Mouse (Mus musculus) neural tube, embryonic 10.5 days (tissue): ENCODE results near the gene Dennd1b.

ENCODE experiments used
- DNase-seq: peaks from one replicate; pipeline ENCODE4 v3.0.0-alpha.2; 2017; ENCODE audit warnings: low spot score; ENCODE audit errors: extremely low spot score

Dennd1b gene

DNA sequence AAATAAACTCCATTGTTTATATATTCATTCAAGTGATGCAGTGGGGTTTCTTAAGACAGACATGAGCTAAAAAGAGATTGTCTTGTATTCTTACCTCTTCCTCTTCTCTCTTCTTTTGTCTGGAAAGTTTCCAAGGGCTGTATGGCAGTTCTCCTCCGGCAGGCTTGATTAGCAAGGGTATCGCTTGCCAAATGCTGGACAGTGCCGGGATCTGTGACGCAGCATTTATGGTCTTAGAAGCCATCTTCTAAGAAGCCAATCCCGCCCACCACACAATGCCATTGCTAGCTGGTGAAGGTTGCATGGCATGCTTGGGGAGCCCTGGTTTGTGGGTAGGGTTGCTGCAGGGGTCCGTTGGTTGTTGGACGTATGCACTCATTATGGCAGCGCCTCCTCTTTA lies 115.8 kb downstream of the Dennd1b start:
- no peak for DNase-seq

- no peak for DNase-seq
Measured at GRCm38 (mm10) chr1:139079523-139079922, 116.3 kb downstream of the Dennd1b start.

- DNase-seq: no peak
Measured at GRCm38 (mm10) chr1:139080517-139081386, 117.5 kb downstream of the Dennd1b start.

GRCm38 (mm10) chr1:139083382-139083781 lies 120.1 kb downstream of the Dennd1b start:
- no peak for DNase-seq

DNA sequence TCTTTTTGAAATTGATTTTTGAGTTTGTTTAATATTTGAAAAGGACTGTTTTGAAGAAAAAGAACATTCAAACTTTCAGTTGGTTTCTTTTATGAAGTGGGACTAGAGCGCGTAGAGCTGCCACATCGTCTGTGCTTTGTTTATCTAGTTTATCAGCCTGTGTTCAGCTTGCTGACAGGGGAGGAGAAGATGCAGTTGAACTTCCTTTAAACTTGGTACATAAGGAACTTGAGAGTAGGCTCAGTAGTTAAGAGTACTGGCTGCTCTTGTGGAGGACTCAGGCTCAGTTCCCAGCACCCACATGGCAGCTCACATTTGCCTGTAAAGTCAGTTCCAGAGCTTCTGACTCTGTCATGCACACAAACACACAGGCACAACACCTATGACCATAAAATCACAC lies 124.3 kb downstream of the Dennd1b start:
- no peak for DNase-seq

GRCm38 (mm10) chr1:139090744-139091143 lies 127.5 kb downstream of the Dennd1b start:
- no peak for DNase-seq

GRCm38 (mm10) chr1:139091701-139092100 lies 128.5 kb downstream of the Dennd1b start:
- no peak for DNase-seq

GRCm38 (mm10) chr1:139092144-139092543 lies 128.9 kb downstream of the Dennd1b start:
- DNase-seq: no peak

GRCm38 (mm10) chr1:139092722-139093121 lies 129.5 kb downstream of the Dennd1b start:
- no peak for DNase-seq

DNA sequence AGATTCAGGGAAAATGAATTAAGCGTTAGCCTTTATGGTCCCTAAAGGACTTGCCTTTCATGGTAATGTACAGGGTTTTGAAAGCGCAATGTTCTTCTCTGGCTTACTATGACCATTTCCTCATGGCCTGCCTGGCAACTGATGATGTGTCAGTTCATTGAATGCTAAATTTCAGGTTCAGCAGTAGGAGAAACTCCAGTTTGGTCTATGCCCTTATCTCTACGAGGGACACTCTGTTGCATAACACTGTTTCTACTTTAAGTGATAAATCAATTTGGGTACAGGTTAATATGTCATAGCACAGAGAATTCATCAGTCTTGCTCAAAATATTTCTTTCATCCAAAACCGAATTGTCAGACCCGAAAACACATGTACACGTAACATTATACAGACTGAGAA lies 133.1 kb downstream of the Dennd1b start:
- no peak for DNase-seq

DNA sequence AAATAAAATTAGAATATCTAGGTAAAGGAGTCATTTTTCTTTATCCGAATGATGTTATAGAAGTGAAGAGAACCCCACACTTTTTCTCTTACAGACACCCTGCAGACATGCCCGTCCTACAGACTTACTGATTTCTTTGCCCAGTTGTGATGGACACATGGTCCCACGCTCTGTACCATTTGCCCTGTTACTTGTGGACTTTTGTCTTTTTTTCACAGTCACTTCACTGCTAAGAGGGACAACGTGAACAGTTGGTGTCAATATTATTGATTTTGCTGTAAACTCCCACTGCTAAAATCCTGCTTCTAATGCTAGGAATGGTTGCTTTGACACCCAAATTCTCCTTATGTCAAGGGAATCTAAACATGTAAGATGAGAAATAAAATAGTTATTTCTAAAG lies 134.9 kb downstream of the Dennd1b start:
- DNase-seq: no peak

- no peak for DNase-seq
Measured at GRCm38 (mm10) chr1:139101725-139102124, 138.5 kb downstream of the Dennd1b start.

DNA sequence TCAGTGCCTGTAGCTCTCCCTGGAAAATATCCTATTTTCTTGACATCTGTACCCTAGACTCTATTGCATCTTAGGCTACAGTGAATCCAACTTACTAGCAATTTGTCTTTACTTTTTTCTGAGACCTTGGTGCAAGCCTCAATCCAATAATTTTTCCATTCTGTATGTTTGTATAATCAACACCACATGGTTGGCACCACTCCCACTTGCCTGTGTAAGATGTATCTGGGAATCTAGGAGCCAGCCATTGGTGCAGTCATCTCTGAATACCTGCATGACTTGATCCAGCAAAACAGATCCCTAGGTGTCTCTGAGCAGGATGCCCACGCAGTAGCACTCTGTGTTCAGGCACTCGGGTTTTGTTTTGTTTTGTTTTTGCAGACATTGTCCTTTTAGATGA lies 145.0 kb downstream of the Dennd1b start:
- DNase-seq: no peak

DNA sequence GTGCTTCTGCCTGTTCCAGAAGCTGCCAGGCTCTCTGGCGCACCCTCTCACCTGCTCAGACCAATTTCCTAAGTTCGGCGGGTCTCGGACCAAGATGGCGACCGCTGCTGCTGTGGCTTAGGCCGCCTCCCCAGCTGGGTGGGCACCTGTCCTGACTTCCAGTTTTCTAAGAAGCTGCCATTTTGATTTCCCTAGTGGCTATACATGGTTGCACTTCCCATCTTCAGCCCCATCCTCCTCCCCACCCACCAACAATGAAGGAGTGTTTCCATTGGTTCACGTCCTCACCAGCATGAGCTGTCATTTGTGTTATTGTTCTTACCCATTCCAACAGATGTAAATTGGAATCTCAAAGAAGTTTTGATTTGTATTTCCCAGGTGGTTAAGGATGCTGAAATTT lies 159.4 kb downstream of the Dennd1b start:
- no peak for DNase-seq

GRCm38 (mm10) chr1:139139644-139140043 lies 176.4 kb downstream of the Dennd1b start:
- DNase-seq: no peak

DNA sequence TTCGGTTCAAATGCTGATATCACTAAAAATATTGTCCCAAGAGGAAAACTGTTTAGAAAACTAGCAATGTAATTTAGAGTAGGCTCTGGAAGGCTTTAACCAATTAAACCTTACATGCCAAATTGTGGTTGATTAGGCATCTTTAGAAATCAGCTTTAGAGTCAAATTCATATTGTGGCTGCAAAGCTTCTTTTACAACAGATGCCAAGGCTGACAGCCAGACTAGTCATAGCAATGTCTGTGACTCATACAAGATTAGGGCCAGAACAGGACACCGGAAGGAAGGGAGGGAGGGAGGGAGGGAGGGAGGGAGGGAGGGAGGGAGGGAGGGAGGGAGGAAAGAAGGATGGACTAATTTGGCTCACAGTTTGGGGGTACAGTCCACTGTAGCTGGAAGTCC lies 182.3 kb downstream of the Dennd1b start:
- no peak for DNase-seq

DNA sequence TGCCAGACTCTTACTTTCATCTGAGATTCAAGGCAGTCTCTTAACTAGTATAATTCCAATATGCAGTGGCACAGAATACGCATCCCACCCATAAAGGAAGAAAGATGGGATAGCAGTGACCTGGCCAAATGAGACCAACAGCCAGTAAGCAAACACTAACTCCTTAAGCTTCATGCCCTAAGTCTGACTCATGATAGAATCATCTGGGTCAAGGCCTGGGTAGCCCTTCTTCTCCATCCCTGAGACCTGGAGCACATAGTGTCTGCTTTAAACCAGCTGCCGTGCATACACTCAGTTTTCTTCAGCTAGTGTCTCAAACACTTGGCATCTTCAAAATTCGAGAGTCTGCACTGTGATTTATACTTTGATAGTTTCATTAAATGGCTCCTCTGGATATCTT lies 183.1 kb downstream of the Dennd1b start:
- no peak for DNase-seq

DNA sequence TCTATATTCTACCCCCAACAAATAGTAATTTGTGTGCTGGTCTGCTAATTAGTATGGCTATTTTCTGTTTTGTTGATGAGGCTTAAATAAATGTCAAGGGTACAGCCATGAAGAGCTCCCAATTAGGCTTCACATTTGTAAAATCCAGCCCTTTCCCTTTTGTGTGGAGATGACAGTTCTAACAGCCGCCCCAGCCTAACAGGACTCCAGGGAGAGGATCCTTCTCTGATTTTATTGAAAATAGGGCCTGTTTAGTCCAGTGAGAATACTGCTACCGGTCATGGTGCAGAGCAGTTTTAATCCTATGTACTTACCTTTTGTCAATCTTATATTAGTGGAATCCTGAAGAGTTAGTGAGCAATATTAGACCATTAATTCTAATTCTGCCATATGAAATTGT lies 189.8 kb downstream of the Dennd1b start:
- no peak for DNase-seq

DNA sequence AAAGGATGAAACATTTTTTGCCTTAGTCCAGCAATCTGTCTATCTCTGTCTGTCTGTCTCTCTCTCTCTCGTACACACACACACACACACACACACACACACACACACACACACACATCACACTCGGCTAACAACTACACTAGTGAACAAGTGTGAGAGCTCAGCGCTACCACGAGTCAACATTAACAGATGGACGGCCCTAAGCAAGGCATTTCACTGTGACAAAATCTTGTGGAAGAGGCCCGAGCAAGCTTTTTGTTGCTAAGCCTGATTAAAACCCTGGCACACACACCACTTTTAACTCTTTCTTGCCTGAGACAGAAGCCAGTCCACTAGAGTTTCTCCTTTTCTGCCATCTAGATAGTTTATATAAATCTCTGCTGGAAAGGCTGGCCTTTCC lies 190.3 kb downstream of the Dennd1b start:
- DNase-seq: no peak

DNA sequence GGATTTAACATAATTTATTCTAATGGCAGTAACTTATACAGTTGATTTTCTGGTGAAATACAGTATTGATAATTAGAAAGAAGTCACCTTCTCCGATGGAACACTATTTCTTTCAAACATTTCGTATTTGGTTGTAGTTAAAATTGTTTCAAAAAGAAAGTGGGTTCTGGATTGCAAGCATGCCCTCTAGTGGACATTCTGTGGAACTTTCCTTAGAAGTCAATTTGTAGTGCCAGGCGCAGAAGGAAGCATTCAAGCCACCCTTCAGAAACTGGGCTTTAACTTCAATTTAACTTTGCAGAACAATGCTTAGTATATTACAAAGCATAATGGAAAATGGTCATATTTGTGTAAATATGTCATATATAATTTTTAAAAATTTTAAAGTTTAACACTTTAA lies 193.2 kb downstream of the Dennd1b start:
- no peak for DNase-seq

- DNase-seq: no peak
Measured at GRCm38 (mm10) chr1:139161619-139162018, 198.4 kb downstream of the Dennd1b start.

DNA sequence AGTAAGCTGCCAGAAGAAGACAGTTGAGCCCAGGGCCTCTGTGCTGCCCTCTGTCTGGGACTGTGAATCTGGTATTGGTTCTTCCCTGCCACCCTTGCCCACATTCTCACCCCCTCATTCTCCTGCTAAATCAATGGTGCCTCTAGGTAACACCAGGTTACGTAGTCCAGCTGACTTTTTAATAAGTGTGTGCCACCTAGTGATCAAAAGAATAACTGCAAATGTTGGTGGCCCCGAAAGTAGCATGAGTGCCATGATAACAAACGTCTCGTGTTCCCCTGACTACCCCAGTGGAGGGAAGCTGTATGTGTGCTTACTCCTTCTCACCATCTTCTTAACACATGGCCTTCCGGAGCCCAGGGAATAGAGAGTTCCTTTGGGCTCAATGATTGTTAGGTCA lies 199.6 kb downstream of the Dennd1b start:
- no peak for DNase-seq

GRCm38 (mm10) chr1:139174058-139174832 lies 211.0 kb downstream of the Dennd1b start:
- no peak for DNase-seq
